Comparison of ENCODE assay signal across 18 mouse cellular contexts in the genomic region with DNA sequence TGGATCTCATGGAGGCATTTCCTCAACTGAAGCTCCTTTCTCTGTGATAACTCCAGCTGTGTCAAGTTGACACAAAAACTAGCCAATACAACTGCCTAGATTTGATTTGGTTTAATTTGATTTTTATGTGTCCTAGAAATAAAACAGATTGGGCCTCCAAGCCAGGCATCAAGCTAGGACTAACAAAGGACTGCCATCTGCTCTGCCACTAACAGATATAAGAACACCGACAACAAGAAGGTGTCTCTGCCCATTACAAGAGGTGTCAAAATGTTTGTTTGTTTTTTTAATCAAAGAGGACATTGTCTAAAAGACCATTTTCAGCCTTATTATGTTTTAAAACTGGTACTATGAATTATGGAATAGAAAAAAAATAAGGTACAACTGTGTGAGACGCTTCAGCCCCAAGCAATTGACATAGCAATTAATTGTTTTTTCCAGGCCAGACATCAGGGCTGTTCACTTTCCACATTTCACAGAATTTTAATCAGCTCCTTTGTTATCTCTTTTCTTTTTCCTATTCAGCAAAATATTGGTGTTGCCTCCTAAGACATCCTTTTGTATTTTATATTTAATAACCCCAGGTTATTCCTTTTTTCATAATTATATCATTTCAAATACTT.
DNase-seq lines count a peak whose midpoint lies in the region; ATAC-seq lines count a peak whose summit lies in the region.
"Had no signal": no experiment of that assay in that cellular context is flagged by ENCODE, and none has a peak within 500 bp of the region (broad histone marks: within the 10 kb centered on the region; RNA-seq: fewer than 3 reads in every experiment).

No protein-coding gene starts in this region.

- no peak overlapping the region for H3K4me2 ChIP-seq in forebrain, embryonic 15.5 days (replicated peaks)
- H3K4me2 ChIP-seq in forebrain, embryonic 11.5 days (ENCODE audit: low read depth, low read length, severe bottlenecking), result no peak overlapping the region
- no peak overlapping the region for H3K4me2 ChIP-seq in hindbrain, embryonic 14.5 days (replicated peaks)
- H3K4me2 ChIP-seq in hindbrain, embryonic 16.5 days (ENCODE audit: low read length), result no peak overlapping the region
- H3K4me2 ChIP-seq: intestine, embryonic 15.5 days had no signal

- DNase-seq in forebrain, embryonic 11.5 days (ENCODE audit: low spot score), result no peak
- DNase-seq in hindbrain, embryonic 14.5 days (ENCODE audit: low spot score), result no peak
- peak; percentile 35 for DNase-seq in retina, postnatal 1 day
- no peak for DNase-seq in retina, embryonic 14.5 days (ENCODE audit: low spot score)
- DNase-seq in right cerebral cortex, postnatal 25 days, result no peak
- DNase-seq: adrenal gland, postnatal 14 days; cerebellum, adult 18-20 months; cerebellum, postnatal 10 days; gastrocnemius, postnatal 36 days; heart, adult 11 months; heart, postnatal 10 days; heart, postnatal 4 days had no signal

- no peaks in the 10 kb centered on the region for H3K9me3 ChIP-seq in forebrain, embryonic 15.5 days
- no peaks in the 10 kb centered on the region for H3K9me3 ChIP-seq in forebrain, embryonic 11.5 days (ENCODE audit: control insufficient read depth, low read length)
- H3K9me3 ChIP-seq in hindbrain, embryonic 14.5 days (ENCODE audit: control insufficient read depth, low read length), result no peaks in the 10 kb centered on the region
- H3K9me3 ChIP-seq in hindbrain, embryonic 16.5 days (ENCODE audit: control insufficient read depth, low read length), result no peaks in the 10 kb centered on the region
- H3K9me3 ChIP-seq: embryonic facial prominence, embryonic 10.5 days; intestine, embryonic 15.5 days had no signal

- no peak overlapping the region for H3K4me3 ChIP-seq in forebrain, embryonic 15.5 days
- H3K4me3 ChIP-seq in forebrain, embryonic 11.5 days (ENCODE audit: low read depth, low read length), result no peak overlapping the region
- no peak overlapping the region for H3K4me3 ChIP-seq in hindbrain, embryonic 14.5 days (replicated peaks; ENCODE audit: low read length)
- H3K4me3 ChIP-seq in hindbrain, embryonic 16.5 days (ENCODE audit: low read length), result no peak overlapping the region
- H3K4me3 ChIP-seq: embryonic facial prominence, embryonic 10.5 days; intestine, embryonic 15.5 days had no signal

- WGBS in forebrain, embryonic 15.5 days, result 46% methylated on average over 2 of the region's 2 CpGs
- WGBS in forebrain, embryonic 11.5 days, result 82% methylated on average over 2 of the region's 2 CpGs
- WGBS in hindbrain, embryonic 14.5 days, result 32% methylated on average over 2 of the region's 2 CpGs
- WGBS in hindbrain, embryonic 16.5 days, result 47% methylated on average over 2 of the region's 2 CpGs

- no peaks in the 10 kb centered on the region for H3K27me3 ChIP-seq in forebrain, embryonic 15.5 days
- no peaks in the 10 kb centered on the region for H3K27me3 ChIP-seq in forebrain, embryonic 11.5 days (ENCODE audit: control insufficient read depth, insufficient read depth, low read length)
- no peaks in the 10 kb centered on the region for H3K27me3 ChIP-seq in hindbrain, embryonic 14.5 days (ENCODE audit: control insufficient read depth, insufficient read depth, low read length)
- no peaks in the 10 kb centered on the region for H3K27me3 ChIP-seq in hindbrain, embryonic 16.5 days (replicated peaks; ENCODE audit: control insufficient read depth, insufficient read depth, low read length)
- H3K27me3 ChIP-seq: intestine, embryonic 15.5 days had no signal

- ATAC-seq in forebrain, embryonic 15.5 days (replicated peaks), result peak; percentile 64; the same call in 1 of the 2 replicates
- ATAC-seq in forebrain, embryonic 11.5 days (replicated peaks; ENCODE audit: low FRiP score), result no peak
- peak; percentile 48; the same call in 1 of the 2 replicates for ATAC-seq in hindbrain, embryonic 14.5 days (ENCODE audit: low FRiP score)
- no peak for ATAC-seq in hindbrain, embryonic 16.5 days
- ATAC-seq: activated CD4-positive, CD25-positive, alpha-beta regulatory T cell, adult 4 months; intestine, embryonic 15.5 days; Patski had no signal

- no peak overlapping the region for H3K27ac ChIP-seq in forebrain, embryonic 15.5 days (replicated peaks)
- no peak overlapping the region for H3K27ac ChIP-seq in forebrain, embryonic 11.5 days (ENCODE audit: low read depth, low read length)
- no peak overlapping the region for H3K27ac ChIP-seq in hindbrain, embryonic 14.5 days
- H3K27ac ChIP-seq in hindbrain, embryonic 16.5 days (ENCODE audit: low read depth, low read length), result no peak overlapping the region
- H3K27ac ChIP-seq: embryonic facial prominence, embryonic 10.5 days; intestine, embryonic 15.5 days had no signal

- H3K4me1 ChIP-seq in forebrain, embryonic 15.5 days, result no peaks in the 10 kb centered on the region
- H3K4me1 ChIP-seq in forebrain, embryonic 11.5 days (replicated peaks; ENCODE audit: control insufficient read depth, insufficient read depth, low read length), result no peaks in the 10 kb centered on the region
- H3K4me1 ChIP-seq in hindbrain, embryonic 14.5 days (replicated peaks; ENCODE audit: control insufficient read depth, insufficient read depth, low read length), result no peaks in the 10 kb centered on the region
- no peaks in the 10 kb centered on the region for H3K4me1 ChIP-seq in hindbrain, embryonic 16.5 days (ENCODE audit: control insufficient read depth, insufficient read depth, low read depth, low read length)
- H3K4me1 ChIP-seq: embryonic facial prominence, embryonic 10.5 days; intestine, embryonic 15.5 days had no signal

- H3K9ac ChIP-seq in forebrain, embryonic 15.5 days (replicated peaks), result no peak overlapping the region
- H3K9ac ChIP-seq in forebrain, embryonic 11.5 days (ENCODE audit: low read length), result no peak overlapping the region
- H3K9ac ChIP-seq in hindbrain, embryonic 14.5 days, result no peak overlapping the region
- H3K9ac ChIP-seq in hindbrain, embryonic 16.5 days (ENCODE audit: low read depth, low read length), result no peak overlapping the region
- H3K9ac ChIP-seq: intestine, embryonic 15.5 days had no signal

- no peaks in the 10 kb centered on the region for H3K36me3 ChIP-seq in forebrain, embryonic 15.5 days
- H3K36me3 ChIP-seq in forebrain, embryonic 11.5 days (ENCODE audit: control insufficient read depth, insufficient read depth, low read length), result no peaks in the 10 kb centered on the region
- H3K36me3 ChIP-seq in hindbrain, embryonic 14.5 days (replicated peaks; ENCODE audit: control insufficient read depth, insufficient read depth), result no peaks in the 10 kb centered on the region
- no peaks in the 10 kb centered on the region for H3K36me3 ChIP-seq in hindbrain, embryonic 16.5 days (ENCODE audit: control insufficient read depth, insufficient read depth, low read length)
- H3K36me3 ChIP-seq: embryonic facial prominence, embryonic 10.5 days; intestine, embryonic 15.5 days had no signal

Comparison
In these comparisons a context has a peak if more than half of its experiments do, and no peak if none do; other contexts are left out.
1. ATAC-seq: peak in forebrain, embryonic 15.5 days (single experiment) and hindbrain, embryonic 14.5 days (single experiment); none in forebrain, embryonic 11.5 days (single experiment) and hindbrain, embryonic 16.5 days (single experiment).